Mouse (Mus musculus): ENCODE measurements around the gene Fstl5. TPM values are rescaled to one million over a fixed set of nuclear protein-coding genes. Genes with fewer than 3 reads are reported as not detected.

Fstl5 gene
- polyA plus RNA-seq, 1 experiment from 2014 or later = 0.09 TPM

- Histone ChIP-seq H3K27ac (replicated peaks) (no peak overlapping the region), H3K9ac (no peak overlapping the region), H3K4me2 (no peak overlapping the region), H3K9me3 (no peaks in the 10 kb centered on the region), H3K4me1 (no peaks in the 10 kb centered on the region), H3K27me3 (replicated peaks) (no peaks in the 10 kb centered on the region), H3K4me3 (no peak overlapping the region), H3K36me3 (no peaks in the 10 kb centered on the region)
- whole genome bisulfite sequencing = 81% methylated on average over 2 of the region's 2 CpGs
- ATAC-seq (ENCODE audit: extremely low read depth, insufficient number of reproducible peaks, low FRiP score, low TSS enrichment) = no peak
These were observed 665.2 kb downstream of the Fstl5 start for GRCm38 (mm10) chr3:76739221-76739620.

Other genes with a start within 250 kb of the Fstl5 start
- gene Golim4, start 117.3 kb upstream of the Fstl5 start, polyA plus RNA-seq (2015; fragmentation: Nextera tagmentation; extraction: Ambion mirVana) = 43.9 and 44.1 TPM in 2 replicates

Measured in heart, embryonic 13.5 days (tissue).